ENCODE assay signal across 9 mouse cellular contexts in the genomic region with DNA sequence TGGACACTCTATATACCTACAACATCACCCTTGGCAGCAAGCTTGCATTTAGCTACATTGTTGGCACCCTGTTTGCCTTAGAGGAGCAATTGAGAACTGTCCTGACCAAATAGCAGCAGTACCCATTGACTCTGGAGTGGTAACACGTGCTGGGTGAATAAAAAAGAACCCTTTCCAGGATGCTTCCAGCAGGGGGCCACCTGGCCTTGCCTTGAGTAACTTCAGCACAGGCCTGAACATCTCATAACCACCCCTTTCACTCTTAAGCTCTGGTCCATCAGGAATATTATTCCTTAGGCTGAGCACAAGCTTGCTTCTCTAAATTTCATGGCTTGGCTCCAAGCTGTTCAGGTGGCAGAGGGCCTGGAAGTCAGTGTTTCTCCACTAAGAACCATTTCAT. TPM values are rescaled to one million over a fixed set of nuclear protein-coding genes. Genes with fewer than 3 reads are reported as not detected.
DNase-seq lines count a peak whose midpoint lies in the region; ATAC-seq and TF ChIP-seq lines count a peak whose summit lies in the region.
"Had no signal": no experiment of that assay in that cellular context is flagged by ENCODE, and none has a peak within 500 bp of the region (broad histone marks: within the 10 kb centered on the region; RNA-seq: fewer than 3 reads in every experiment).

No protein-coding gene starts in this region.

- H3K4me1 ChIP-seq in E14TG2a.4 (replicated peaks; ENCODE audit: low read depth, low read length) = no peaks in the 10 kb centered on the region
- no peaks in the 10 kb centered on the region for H3K4me1 ChIP-seq in embryonic facial prominence, embryonic 13.5 days
- no peaks in the 10 kb centered on the region for H3K4me1 ChIP-seq in hindbrain, embryonic 11.5 days (replicated peaks; ENCODE audit: control insufficient read depth, insufficient read depth, low read length)

- 0 out of 2 replicates have a peak, but pooled peaks have one; percentile 50 for ATAC-seq in embryonic facial prominence, embryonic 13.5 days (ENCODE audit: insufficient number of reproducible peaks, insufficient read depth, low FRiP score, low TSS enrichment, low read depth)
- peak; percentile 64 for ATAC-seq in hindbrain, embryonic 11.5 days (ENCODE audit: low FRiP score)
- ATAC-seq in erythroid progenitor cell, adult 5-6 weeks (replicated peaks; ENCODE audit: low FRiP score, poor library complexity, severe bottlenecking) = no peak

- no peaks in the 10 kb centered on the region for H3K27me3 ChIP-seq in E14TG2a.4 (ENCODE audit: insufficient read depth, low read length)
- H3K27me3 ChIP-seq in embryonic facial prominence, embryonic 13.5 days = no peaks in the 10 kb centered on the region
- no peaks in the 10 kb centered on the region for H3K27me3 ChIP-seq in hindbrain, embryonic 11.5 days (ENCODE audit: control insufficient read depth, insufficient read depth, low read length)
- H3K27me3 ChIP-seq: limb, embryonic 12.5 days had no signal

- H3K4me2 ChIP-seq in embryonic facial prominence, embryonic 13.5 days = no peak overlapping the region
- H3K4me2 ChIP-seq in hindbrain, embryonic 11.5 days (replicated peaks; ENCODE audit: low read depth, low read length) = no peak overlapping the region
- H3K4me2 ChIP-seq: limb, embryonic 12.5 days had no signal

- peak; percentile 10 for TF ChIP-seq CTCF in E14TG2a.4 (conservative IDR thresholded peaks at IDR 0.05; ENCODE audit: low read length)

- peak; percentile 15 for DNase-seq in adrenal gland, adult 8-10 months
- peak; percentile 62 for DNase-seq in hindbrain, embryonic 11.5 days (ENCODE audit: low spot score)
- DNase-seq in layer of hippocampus, adult 9-11 months = peak; percentile 44
- DNase-seq in lung, postnatal 14 days = peak; percentile 64
- DNase-seq in right cerebral cortex, adult 18-20 months = peak; percentile 66

- H3K9ac ChIP-seq in embryonic facial prominence, embryonic 13.5 days = no peak overlapping the region
- no peak overlapping the region for H3K9ac ChIP-seq in hindbrain, embryonic 11.5 days (ENCODE audit: low read depth, low read length)
- H3K9ac ChIP-seq: limb, embryonic 12.5 days had no signal

- H3K9me3 ChIP-seq in E14TG2a.4 (ENCODE audit: low read length) = no peaks in the 10 kb centered on the region
- H3K9me3 ChIP-seq in embryonic facial prominence, embryonic 13.5 days = no peaks in the 10 kb centered on the region
- no peaks in the 10 kb centered on the region for H3K9me3 ChIP-seq in hindbrain, embryonic 11.5 days (ENCODE audit: control insufficient read depth, low read length)
- H3K9me3 ChIP-seq: limb, embryonic 12.5 days had no signal

- 27% methylated on average over 1 of the region's 1 CpGs for WGBS in embryonic facial prominence, embryonic 13.5 days
- WGBS in hindbrain, embryonic 11.5 days = 24% methylated on average over 1 of the region's 1 CpGs

- no peak overlapping the region for H3K27ac ChIP-seq in embryonic facial prominence, embryonic 13.5 days
- H3K27ac ChIP-seq in hindbrain, embryonic 11.5 days (ENCODE audit: low read depth, low read length) = no peak overlapping the region
- H3K27ac ChIP-seq: limb, embryonic 12.5 days had no signal

- no peak overlapping the region for H3K4me3 ChIP-seq in E14TG2a.4 (replicated peaks; ENCODE audit: low read length)
- no peak overlapping the region for H3K4me3 ChIP-seq in embryonic facial prominence, embryonic 13.5 days
- no peak overlapping the region for H3K4me3 ChIP-seq in hindbrain, embryonic 11.5 days (ENCODE audit: low read depth, low read length)
- H3K4me3 ChIP-seq: limb, embryonic 12.5 days had no signal

- no peaks in the 10 kb centered on the region for H3K36me3 ChIP-seq in E14TG2a.4 (ENCODE audit: insufficient read depth, low read length)
- H3K36me3 ChIP-seq in embryonic facial prominence, embryonic 13.5 days = peaks cover 11% of the 10 kb centered on the region; the same call in 1 of the 2 replicates
- H3K36me3 ChIP-seq in hindbrain, embryonic 11.5 days (ENCODE audit: control insufficient read depth, insufficient read depth, low read length) = no peaks in the 10 kb centered on the region

RNA-seq across cellular contexts. Expression of gene Tmtc4, which starts 30.5 kb away (rescaled TPM):
- 10 to 100 TPM; 16.6 to 24.2 (median 18.6) TPM for total RNA-seq in adrenal gland, adult 8-10 months (2022)
- polyA plus RNA-seq in embryonic facial prominence, embryonic 13.5 days (2015; fragmentation: Nextera tagmentation; extraction: Ambion mirVana) = 30.6 and 31.9 TPM in 2 replicates
- 40.0 and 43.5 TPM in 2 replicates for polyA plus RNA-seq in hindbrain, embryonic 11.5 days (2014; fragmentation: Nextera tagmentation; extraction: Ambion mirVana)
- 15.9 TPM in 1 of 2 replicates, not detected in the other for total RNA-seq in erythroid progenitor cell, adult 5-6 weeks (2015; ENCODE audit: low replicate concordance)
- total RNA-seq in erythroid progenitor cell, adult 5-6 weeks (2017; ENCODE audit: low replicate concordance) = 2.8 TPM in 1 of 2 replicates, not detected in the other

RNA-seq across cellular contexts. Expression of gene Ggact, which starts 39.8 kb away (rescaled TPM):
- total RNA-seq in adrenal gland, adult 8-10 months (2022) = 10 to 100 TPM; 54.0 to 62.7 (median 56.5) TPM
- polyA plus RNA-seq in embryonic facial prominence, embryonic 13.5 days (2015; fragmentation: Nextera tagmentation; extraction: Ambion mirVana) = 9.7 and 12.1 TPM in 2 replicates
- polyA plus RNA-seq in hindbrain, embryonic 11.5 days (2014; fragmentation: Nextera tagmentation; extraction: Ambion mirVana) = 5.1 and 5.6 TPM in 2 replicates
- total RNA-seq in erythroid progenitor cell, adult 5-6 weeks (2015; ENCODE audit: low replicate concordance) = 6.3 TPM in 1 of 2 replicates, not detected in the other
- total RNA-seq in erythroid progenitor cell, adult 5-6 weeks (2017; ENCODE audit: low replicate concordance) = 5.5 TPM in 1 of 2 replicates, not detected in the other

Comparison
In these comparisons a context has a peak if more than half of its experiments do, and no peak if none do; other contexts are left out.
1. DNase-seq: peak in every context shown above with its lines; median percentile 66 in right cerebral cortex, adult 18-20 months; 64 in lung, postnatal 14 days; 62 in hindbrain, embryonic 11.5 days; 44 in layer of hippocampus, adult 9-11 months; 15 in adrenal gland, adult 8-10 months.
2. RNA of gene Ggact, which starts 39.8 kb away (total RNA-seq): 54.0 to 62.7 TPM in adrenal gland, adult 8-10 months; 5.5 to 6.3 TPM in erythroid progenitor cell, adult 5-6 weeks; every median in the first group is over 4 times any median in the second.